Mouse (Mus musculus) natural killer cell, adult 2 months (primary cell): ENCODE data around the gene Ddx49.

Experiments used
- DNase-seq, 2 experiments: peaks; one replicate each; pipeline ENCODE4 v3.0.0; 2022; ENCODE audit warnings: low spot score in 2 of 2

The Ddx49 gene

GRCm38 (mm10) chr8:70267674-70268073 is 34.6 kb downstream of the Ddx49 start:
- DNase-seq, result no peak

- DNase-seq, result no peak
Observed at GRCm38 (mm10) chr8:70259043-70259442, 43.2 kb downstream of the Ddx49 start.

- no peak for DNase-seq
Observed at GRCm38 (mm10) chr8:70258600-70258999, 43.7 kb downstream of the Ddx49 start.

DNA sequence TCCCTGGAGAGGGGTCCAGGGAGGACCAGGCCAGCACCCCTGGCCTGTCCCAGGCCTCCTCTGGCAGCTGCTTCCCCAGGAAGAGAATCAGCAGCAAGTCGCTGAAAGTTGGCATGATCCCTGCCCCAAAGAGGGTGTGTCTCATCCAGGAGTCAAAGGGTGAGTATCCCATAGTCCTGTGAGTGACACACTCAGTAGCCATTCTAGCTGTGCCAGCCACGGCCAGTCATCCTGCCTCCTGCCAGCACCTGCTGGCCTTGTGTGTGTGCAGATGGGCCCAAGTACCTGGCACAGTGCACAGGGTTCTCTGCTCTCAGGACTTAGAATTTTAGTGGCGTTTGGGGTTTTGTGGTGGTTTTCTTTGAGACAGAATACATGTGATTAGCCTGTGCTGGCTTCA is 44.8 kb downstream of the Ddx49 start:
- DNase-seq, result no peak

GRCm38 (mm10) chr8:70254628-70255027 is 47.7 kb downstream of the Ddx49 start:
- DNase-seq, result no peak

- DNase-seq, result no peak
Observed at GRCm38 (mm10) chr8:70247841-70248240, 54.4 kb downstream of the Ddx49 start.

DNA sequence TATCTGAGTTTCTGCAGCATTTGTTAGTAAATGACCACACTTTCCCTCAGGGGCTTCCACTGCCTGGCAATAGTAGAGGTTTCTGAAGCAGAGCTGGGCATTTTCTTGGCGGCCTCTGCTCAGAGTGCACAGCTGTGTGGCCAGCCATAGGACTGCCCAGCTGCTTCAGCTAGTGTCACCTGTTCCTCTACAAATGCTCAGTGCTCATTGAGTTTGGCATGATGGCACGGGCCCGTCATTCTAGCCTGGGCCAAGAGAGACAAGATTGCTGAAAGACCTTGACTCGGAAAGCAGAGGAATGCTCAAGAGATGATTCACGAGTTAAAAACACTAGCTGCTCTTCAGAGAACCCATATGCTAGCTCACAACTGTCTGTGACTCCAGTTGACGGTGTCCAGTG is 55.7 kb downstream of the Ddx49 start:
- no peak for DNase-seq
